Mouse (Mus musculus) cerebellum, adult 11-12 months (tissue): Measurements from ENCODE around the gene Pik3r2.

ENCODE experiments used
- DNase-seq: peaks from one replicate; pipeline ENCODE4 v3.0.0; 2022

The Pik3r2 gene

DNA sequence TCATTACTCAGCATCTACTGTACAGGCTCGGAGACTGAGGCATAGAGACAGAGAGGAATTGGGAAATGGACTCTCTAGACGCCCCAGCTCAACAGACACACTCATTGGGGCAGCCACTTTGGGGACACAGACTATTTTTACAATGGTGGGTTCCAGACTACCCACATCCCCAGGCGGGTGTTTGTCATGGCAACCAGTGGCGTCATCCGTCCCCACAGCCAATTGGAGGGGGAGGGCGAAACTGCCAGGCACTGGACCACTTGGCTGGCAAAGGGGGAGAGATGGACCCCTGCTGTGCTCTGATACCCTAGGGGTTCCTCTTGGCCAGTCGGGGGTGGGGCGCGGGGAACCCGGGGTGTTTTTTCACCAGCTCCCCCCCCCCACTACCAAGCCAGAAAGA, 24.1 kb upstream of the Pik3r2 start:
- no peak for DNase-seq

DNA sequence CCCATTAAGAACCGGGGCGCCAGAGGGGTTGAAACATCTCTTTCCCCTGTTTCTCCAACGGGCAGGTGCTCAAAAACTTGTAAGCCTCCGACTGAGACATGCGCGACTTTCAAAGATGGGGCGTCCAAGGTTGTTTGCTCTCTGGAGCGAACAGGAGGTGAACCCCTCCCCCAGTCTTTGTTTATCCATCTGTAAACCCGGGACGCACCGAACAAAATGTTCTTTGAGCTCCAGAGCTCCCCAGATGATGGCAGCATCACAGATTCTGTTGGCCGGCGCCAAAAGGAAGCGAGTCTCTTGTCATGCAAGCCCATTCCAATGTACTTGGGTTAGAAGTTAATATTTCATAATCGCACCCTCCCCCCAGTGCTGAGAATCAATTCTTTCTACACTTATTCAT, 21.8 kb upstream of the Pik3r2 start:
- no peak for DNase-seq

DNA sequence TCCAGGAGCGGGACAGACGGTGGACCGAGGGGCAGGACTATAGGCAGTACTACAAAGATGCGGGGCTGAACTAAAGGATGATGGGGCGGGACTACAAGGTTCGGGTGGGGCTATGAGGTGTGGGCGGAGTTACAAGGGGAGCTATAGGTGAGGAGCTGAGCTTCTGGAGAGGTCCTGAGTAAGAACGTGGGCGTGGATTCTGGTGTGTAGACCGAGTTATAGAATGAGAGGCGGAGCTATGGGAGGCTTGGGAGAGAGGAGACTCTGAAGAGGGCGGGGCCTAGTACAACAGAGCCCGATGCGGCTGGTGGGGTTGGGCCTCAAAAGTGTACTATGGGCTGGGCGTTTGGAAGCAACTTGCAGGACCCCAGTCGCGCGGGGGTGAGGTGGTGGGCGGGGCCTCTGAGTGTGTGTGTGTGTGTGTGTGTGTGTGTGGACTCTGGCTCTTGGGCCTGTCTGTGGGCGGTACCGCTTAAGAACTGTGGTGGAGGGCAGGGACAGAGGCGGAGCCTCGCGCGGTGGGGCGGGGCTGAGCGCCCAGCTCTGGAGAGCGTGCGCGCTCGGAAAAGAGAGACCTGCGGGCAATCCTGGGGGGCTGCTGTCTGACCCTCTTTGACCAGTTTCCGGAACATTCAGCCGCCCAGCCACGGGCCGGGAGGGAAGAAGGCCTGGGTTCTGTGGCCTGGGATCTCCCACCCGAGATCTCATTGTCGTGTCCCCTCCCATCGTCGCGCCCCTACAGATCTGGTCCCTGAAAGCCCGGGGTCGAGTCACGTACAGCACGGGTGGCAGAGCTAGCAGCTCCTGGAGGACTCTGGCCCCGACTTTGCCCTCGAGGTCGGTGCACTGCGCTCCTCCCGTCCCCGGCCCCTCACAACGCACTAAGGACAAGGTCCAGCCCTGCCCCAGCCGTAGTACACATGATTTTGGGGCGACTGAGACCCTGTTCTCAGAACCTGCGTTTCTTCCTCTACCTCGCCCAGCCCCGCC, 20.9 kb upstream of the Pik3r2 start:
- DNase-seq, result peak; percentile 90

DNA sequence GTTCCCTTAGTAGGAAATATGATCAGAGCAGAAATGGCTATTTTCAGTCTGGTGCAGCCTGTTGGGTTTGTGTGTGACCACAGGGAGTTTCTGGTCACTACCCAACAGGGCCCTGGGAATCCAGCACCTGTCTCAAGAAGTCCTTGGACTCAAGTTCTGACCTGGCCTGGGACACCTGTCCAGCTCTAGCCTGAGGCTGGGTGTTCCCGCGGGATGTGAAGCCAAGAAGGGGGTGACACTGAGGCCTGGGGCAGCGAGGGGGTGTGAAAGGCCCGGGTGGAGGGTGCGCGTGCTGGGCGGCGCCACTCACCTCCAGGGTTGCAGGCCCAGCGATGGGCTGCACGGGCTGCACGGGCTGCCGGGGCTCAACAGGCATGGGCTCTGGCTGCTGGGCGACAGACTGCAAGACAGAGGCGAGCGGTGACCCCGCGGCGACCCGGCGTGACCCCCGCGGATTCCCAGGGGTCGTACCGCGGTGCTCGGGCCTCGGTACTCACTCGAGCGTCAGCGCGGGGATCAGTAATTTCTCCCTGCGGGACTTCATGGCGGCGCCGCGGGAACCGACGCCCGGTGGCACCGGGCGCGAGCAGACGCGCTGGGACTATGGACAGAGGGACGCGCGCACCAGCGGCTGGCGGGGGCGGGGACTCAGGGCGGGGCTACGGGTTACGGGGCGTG, 20.0 kb upstream of the Pik3r2 start:
- DNase-seq, result no peak

DNA sequence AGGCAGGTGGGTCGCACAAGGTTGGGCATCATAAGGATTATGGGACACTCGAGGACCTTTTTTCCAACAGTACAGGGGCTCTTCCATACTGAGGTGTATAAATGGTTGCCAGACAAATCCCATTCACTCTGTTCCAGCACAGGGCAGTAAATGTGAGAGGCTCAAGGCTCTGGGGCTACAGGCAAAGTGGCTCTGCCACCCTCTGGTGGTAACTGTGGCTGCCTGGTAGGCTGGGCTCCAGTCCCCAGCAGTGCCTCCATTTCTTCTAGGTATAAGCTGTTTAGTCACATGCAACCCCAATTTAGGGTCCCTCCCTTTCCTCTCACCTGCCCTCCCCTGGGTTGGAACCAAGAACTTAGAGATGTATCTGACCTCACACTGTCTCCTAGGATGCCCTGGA, 18.9 kb upstream of the Pik3r2 start:
- DNase-seq, result no peak

DNA sequence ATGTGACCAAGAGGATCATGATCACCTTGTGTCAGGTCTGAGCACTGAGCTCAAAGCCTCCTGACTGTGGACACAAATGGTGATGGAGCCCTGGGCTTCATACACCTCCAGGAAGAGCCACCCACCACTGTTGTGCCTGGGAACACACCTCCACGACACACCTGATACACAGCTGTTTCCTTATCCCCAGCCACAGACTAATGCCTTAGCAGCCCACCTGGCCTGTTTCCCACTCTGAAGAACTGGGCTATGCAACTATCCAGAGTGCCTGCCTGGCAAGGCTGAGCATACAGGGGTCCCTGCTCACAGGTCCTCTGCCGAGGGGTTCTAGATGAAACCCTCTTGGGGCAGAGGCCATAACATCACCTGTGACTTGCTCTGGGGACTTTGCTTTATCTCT, 17.7 kb upstream of the Pik3r2 start:
- DNase-seq, result peak; percentile 54

DNA sequence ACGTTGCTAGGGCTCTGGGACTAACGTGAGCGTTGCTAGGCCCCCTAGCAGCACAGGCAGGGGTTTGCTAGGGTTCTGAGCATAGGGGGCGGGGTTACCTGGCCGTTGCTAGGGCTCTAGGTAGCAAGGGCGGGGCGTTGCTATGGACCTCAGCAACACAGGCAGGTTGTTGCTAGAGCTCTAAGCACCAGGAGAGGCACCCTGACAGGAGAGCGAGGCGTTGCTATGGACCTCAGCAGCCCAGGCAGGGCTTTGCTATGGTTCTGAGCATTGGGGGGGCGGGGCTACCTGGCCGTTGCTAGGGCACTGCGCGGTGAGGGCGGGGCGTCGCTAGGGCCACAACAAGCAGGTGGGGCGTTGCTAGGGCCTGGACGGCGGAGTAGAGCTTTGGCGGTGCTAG, 16.2 kb upstream of the Pik3r2 start:
- peak; percentile 84 for DNase-seq

DNA sequence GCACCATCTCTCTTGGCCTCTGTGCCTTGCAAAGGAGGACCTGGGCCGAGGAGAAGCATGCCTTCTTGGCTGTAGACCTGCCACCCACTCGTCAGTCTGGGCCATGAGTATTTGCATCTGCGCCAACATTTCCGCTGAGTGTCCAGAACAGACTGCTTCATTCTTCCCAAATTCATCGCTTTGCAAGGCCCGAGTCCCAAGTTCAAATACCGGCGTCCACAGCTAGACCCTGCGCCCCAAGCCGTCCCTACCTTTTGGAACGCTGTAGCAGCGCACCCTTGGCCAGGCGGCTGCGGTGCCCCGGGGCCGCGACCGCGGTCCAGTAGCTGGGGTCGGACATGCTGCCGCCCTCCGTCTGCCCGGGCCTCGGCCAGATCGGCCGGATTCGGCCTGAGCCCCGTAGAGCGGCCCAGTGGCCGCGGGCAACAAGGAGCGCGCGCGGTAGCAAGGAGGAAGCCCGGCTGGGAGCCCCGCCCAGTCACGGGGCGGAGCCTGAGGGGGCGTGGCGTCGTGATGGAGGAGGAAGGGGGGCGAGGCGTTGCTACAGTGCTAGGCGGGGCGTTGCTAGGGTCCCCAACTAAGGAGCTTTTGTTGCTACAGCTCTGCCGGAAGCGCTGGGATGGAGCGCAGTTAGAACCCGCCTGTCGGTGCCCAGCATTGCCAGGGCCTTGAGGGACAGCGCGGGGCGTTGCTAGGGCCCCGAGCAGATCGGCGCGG, 15.6 kb upstream of the Pik3r2 start:
- peak; percentile 89 for DNase-seq

DNA sequence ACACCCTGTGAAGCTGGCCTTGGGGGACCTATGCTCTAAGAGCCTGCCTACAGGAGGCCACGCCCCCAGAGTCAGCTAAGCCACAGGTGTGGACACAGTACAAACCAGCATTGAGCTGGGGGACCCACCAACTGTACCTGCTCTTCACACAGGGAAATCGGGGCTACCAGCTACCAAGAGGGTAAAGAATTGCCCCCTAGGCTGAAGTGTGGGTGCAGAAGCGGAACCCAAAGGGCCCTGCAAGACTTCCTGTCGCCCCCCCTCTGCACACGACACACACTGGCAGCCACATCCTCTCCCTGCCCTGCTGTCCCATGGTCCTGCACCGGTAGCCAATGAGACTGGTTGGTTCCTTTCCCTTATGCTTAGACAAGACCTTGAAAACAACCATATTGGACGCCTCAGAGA, 14.8 kb upstream of the Pik3r2 start:
- peak; percentile 54 for DNase-seq

DNA sequence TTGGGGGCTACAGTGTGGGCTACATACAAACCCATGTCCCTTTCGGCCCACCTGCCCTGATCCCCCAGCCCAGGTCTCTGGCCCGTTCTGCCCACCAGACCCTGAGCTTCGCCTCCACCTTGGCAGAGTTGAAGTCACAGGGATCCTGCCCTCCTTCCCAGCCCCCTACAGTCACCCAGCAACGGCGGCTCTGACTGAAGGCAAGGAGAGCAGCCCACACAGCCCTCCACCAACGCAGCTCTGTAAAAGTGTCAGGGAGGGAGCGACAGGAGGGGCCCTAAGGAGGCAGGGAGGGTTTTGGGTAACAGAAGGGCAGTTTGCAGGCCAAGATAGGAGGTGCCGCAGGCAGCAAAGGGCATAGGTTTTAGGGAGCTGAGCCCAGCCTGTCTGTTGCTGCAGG, 14.3 kb upstream of the Pik3r2 start:
- peak; percentile 55 for DNase-seq

DNA sequence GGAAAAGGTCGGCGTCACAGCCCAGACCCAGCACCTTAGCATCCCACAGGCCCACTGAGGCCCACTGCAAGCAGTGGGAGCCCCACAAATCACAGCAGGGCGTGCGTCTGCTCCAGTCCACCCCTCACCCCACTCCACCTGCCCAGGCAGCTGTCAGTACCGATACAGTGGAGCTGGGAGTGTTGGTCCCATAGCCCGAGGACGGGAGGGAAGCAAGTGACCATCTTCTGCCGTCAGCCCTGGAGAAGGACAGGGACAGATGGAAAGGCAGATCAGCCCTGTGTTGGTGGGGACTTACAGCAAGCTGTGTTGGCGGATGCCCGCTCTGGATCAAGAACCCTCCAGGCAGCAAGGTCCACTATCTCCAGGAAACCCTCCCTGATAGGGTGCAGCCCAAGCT, 12.5 kb upstream of the Pik3r2 start:
- peak; percentile 65 for DNase-seq

DNA sequence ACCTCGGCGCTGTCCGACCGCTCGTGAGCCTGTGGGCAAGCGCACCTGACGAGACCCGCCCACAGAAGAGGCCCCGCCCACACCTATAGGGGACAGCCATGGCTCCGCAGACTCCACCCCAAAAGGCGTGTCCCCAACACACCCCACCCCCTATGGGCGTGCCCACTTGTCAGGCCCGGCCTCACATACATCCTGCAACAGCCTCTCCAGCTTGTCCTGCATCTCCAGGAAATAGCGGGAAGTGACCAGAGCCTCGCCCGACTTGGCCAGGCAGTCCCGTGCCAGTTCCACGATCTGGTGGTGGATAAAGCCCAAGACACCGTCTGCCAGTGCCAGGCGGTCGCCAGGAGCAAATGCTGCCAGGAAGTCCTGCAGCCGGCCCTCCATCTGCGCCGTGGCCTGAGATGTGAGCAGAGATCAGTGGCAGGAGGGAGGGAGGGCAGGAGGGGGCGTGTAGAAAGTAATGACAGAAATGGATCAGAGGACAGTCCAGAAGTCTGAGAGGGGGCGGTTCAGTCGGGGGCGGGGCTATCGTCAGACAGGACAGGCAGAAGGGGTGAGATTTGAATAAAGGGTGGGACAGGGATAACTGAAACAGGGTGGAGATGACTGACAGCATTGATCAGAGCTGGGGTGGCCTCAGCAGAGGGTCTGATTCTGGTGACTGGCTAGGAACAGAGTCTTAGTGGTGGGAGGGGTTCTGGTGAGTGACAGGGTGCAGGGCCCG, 11.6 kb upstream of the Pik3r2 start:
- DNase-seq, result peak; percentile 95

DNA sequence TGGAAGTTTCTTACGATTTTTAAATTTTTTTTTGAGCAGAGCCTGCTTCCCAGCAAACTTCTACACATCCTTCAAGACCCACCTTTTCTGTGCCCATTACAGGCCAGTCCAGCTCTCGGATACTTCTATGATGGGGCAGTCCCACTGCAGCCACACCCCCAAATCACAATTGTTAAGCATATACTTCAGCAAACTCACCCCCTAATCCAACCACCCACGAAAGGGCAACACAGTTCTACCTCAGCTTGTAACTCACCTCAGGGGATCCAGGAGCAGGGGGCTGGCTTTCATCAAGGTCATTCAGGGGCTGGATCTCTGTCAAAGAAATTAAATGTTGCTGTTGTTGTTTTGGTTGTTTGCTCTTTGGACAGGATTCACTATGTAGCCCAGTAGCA, 10.5 kb upstream of the Pik3r2 start:
- DNase-seq, result peak; percentile 51

DNA sequence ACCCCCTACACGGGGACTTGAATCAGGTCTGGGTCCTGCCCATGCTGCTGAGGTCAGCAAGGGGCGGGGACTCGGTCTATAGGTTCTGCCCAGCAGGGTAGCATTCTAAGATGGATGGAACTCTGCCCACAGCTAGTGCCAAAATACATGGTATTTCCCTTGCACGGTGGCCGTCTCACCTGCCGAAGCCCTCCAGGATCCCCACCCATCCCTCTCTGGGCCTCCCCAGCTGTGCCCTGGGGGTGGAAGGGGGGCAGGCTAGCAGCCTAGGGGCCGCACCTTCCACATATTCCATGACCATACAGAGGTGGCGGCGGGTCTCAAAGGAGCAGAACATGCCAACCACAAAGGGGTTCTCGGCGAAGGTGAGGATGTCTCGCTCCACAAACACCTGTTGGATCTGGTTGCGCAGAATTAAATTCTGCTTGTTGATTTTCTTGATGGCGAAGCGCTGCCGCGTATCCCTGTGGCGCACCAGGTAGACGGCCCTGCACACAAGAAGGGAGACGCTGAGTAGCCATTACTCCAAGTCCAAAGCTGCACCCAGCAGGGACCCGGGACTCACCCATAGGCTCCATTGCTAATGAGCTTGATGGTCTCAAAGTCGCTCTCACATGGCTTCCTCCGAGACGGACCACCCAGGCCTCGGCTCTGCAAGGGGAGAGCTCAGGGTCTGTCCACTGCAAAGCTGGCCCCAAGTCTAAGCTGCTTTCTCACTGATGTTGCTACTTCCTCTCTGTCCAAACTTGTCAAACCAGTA, 10.0 kb upstream of the Pik3r2 start:
- DNase-seq, result peak; percentile 62

DNA sequence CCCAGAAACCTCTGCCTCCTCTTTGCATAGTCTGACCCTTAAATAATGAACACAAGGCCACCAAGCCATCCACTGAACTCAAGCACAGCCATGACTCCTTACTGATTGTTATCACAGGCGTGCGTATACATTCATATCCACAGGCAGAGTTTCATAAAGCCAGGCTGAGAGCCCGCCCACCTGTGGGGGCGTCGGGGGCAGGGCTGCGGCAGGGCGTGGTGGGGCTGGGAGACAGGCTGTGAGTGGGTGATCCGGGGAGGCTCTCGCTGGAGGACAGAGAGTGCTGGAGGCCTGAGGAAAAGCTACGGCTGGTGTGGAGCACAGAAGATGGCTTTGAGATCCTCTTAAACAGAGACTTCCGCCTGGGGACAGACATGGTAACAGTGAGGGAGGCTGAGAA, 3.6 kb upstream of the Pik3r2 start:
- DNase-seq, result no peak

DNA sequence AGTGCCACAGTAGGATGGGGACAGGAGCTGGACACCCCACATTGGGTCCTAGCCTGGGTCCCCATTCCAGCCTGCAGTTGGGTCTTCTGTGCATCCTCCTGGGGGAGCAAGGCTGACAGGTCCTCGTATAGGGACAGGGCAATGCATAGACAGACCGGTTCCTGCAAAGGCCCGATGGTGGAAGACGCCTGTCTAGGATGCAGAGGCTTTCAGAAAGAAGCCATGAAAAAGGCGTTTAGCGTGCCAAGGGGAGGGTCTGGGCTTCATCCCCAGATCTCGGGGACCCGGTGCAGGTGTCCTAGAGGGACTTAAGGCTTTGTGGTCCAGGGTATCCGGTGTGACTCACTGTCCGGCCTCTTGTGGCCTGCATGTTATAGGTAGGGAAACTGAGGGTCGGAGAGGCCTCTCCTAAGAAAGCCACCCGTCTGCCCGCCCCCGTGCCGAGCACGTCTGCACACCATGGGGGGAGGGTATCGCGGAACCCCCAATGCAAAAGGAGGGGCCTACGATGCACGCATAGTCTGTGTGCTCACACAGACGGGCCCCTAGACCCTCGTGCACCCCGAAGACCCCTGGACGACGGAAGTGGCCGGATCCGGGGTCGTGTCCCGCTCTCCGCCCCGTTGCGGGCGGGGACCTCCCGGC, 540 bp downstream of the Pik3r2 start:
- DNase-seq, result no peak

DNA sequence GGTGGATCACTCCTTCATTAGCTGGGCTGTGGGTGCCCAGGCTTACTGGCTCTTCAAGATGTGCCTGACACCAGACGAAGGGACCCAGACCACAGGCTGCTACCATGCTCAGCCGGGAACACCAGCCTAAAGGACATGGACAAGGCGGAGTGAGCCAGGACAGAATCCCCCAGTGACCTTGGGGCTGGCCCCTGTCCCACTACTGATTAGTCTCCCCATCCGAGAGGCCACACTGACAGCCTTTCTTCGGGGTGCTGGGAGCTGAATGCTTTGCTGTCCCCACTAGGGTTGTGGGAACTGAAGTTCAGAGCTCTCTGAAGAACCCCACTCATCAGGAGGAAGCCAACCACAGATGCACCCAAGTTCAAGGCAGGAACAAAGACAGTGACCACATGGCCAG, 1.3 kb downstream of the Pik3r2 start:
- peak; percentile 74 for DNase-seq

DNA sequence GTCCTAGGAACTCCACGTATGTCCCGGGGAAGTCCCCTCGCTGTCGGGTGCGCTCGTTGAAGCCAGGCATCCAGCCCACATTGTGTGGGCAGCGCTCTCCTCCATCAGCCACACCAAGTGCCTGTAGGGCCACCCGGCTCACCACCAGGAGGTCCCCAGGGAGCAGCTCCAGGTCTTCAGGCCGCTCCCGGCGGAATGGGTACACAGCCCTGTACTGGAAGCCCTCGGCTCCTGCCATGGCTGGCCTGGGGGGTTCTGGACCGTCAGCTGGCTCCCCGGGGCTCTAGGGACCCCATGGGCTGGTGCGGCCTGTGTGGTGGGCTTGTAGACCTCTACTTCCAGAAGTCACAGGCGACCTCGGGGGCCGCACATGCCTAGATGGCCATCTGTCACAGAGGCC, 1.8 kb downstream of the Pik3r2 start:
- peak; percentile 73 for DNase-seq

DNA sequence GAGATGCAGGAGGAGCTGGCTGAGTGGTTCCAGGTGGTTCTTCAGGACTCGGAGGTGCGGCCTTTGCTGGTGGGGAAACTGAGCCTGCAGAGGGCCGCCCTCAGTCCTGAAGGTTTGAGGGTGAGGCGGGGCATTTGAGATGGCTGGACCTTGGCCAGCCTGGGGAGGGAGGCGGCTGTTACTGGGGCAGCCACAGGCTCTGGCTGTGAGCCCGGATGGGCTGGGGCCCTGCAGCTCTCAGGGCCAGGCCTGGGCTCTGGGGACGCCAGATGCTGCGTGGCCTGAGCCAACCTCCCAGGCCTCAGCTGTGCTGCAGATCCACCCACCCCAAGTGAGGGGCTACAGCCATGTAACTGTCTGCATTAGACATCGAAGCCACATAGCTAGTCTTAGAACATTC, 2.7 kb downstream of the Pik3r2 start:
- peak; percentile 89 for DNase-seq

DNA sequence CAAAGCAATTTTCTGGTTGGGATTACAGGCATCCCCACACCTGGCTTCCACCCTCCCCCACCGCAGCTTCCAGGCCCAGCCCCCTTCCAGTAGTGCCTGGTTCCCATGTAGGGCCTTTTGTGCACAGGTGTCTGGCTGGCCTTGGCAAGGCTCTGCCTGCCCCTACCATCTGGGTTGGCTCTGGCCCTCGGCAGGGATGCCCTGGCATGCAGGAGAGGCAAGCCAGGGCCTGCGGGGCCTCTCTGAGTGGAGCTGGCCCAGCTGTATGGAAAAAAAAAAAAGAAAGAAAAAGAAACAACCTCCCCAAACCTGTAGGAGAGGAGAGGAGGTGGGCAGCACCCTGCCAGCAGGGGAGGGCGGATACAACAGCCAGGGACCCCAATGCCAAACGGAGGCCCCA, 3.1 kb downstream of the Pik3r2 start:
- peak; percentile 87 for DNase-seq

DNA sequence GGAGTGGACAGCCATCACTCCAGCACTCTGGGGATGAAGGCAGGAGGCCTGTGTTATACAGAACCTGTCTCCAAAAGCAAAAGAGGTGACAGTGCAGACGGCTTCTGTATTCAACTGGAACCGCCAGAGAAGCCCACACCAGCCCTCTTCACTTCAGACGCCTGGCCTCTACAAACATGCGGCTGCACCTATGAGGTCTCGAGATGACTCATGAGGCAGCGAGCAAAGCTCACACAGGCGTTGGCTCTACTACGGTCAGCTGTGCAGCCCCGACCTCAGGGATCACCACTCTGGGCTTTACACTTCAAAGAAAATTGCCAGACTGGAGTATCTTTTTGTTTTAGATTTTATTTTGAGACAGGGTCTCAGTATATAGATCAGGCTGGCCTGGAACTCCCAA, 3.6 kb downstream of the Pik3r2 start:
- DNase-seq, result no peak

DNA sequence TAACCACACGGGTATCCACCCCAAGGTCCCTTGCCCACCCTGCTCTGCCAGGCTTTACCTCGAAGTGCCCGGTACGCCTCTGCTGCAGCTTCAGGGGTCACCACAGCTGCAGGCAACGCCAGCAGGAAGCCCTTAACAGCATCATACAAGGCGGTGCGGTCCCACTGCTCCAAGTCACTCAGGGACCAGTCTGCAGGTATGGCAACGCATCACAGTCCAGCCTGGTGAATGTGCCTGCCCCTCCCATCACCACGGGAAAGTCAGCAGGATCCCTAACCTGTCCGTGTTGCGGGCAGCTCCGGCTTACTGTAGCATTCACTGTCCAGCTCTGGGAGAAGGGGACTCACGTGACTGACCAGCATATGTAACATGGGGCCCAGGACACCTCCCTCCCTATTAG, 4.4 kb downstream of the Pik3r2 start:
- peak; percentile 59 for DNase-seq
